Mouse (Mus musculus) heart, postnatal 0 days (tissue): ENCODE measurements around the gene Col4a1.

Source experiments
- CTCF ChIP-seq: IDR thresholded peaks from 2 replicates; pipeline ENCODE4 v1.5.1; 2016; ENCODE audit warnings: antibody characterized with exemption, control low read depth, low read depth
- EP300 ChIP-seq: IDR thresholded peaks from 2 replicates; pipeline ENCODE4 v1.6.1; 2016; ENCODE audit warnings: antibody characterized with exemption, low read depth

DNA sequence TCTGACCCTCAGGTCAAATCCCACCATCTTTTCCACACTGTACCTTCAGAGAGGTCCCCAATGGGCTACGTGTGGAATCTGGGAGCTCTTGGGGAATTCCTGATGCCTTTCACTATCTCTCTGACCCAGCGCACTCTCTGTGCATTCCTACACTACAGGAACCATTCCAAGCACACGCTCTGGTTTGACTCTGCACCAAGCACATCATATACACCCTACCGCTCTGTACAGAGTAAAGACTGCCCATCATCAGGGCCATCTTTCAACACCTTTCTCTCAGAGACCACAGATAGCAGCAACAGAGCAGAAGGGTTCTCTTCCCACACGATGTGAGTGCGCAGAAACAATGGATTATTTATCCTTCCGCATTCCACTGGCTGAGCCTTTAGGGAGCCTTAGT lies 38.2 kb downstream of the Col4a1 start:
- TF ChIP-seq CTCF (no peak), EP300 (no peak)
